Comparison of ENCODE assay signal across 36 mouse cellular contexts in the genomic region with DNA sequence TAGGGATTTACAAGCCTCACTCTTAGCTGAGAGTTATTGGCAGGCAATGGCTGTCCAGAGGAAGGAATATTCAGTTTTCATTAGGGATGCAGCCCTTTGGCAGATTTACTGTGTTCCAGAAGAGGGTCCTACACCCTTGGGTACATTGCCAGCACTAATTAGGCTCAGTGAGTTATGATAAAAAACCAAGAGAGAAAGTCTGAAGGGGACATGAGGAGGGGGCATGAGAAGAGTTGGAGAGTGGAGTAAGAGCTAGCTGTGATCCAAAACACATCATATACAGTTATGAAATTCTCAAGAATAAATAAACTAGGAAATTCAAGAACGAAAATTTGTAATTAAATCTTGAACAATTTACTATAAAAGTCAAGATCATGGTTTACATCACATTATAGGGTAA.
"Had no signal": no experiment of that assay in that cellular context is flagged by ENCODE, and none has a peak within 500 bp of the region (broad histone marks: within the 10 kb centered on the region; RNA-seq: fewer than 3 reads in every experiment).

No protein-coding gene starts in this region.

- H3K9me3 ChIP-seq: heart, embryonic 10.5 days; heart, embryonic 12.5 days; heart, embryonic 13.5 days; heart, embryonic 15.5 days; hindbrain, embryonic 10.5 days; hindbrain, embryonic 12.5 days; hindbrain, embryonic 13.5 days; hindbrain, embryonic 15.5 days; intestine, embryonic 15.5 days; kidney, embryonic 15.5 days had no signal

- ATAC-seq: hindbrain, embryonic 16.5 days; hindbrain, postnatal 0 days; inflammation-experienced regulatory T-cells, adult 6 months; intestine, embryonic 15.5 days; intestine, embryonic 16.5 days; intestine, postnatal 0 days had no signal

- H3K4me1 ChIP-seq: heart, embryonic 10.5 days; hindbrain, embryonic 10.5 days; hindbrain, embryonic 12.5 days; intestine, embryonic 15.5 days had no signal

- H3K4me3 ChIP-seq: heart, adult 2 months; heart, embryonic 10.5 days; heart, embryonic 12.5 days; heart, embryonic 13.5 days; heart, embryonic 15.5 days; hindbrain, embryonic 10.5 days; hindbrain, embryonic 12.5 days; hindbrain, embryonic 13.5 days; hindbrain, embryonic 15.5 days; intestine, embryonic 15.5 days; kidney, embryonic 15.5 days; layer of hippocampus, adult 2 months had no signal

- DNase-seq: heart, adult 18-20 months; heart, adult 2 months; heart, postnatal 10 days; heart, postnatal 14 days; heart, postnatal 36 days; heart, postnatal 4 days; kidney, adult 11 months; kidney, adult 18-20 months; kidney, adult 2 months; kidney, adult 8-10 months; kidney, adult 9 months; kidney, postnatal 10 days; kidney, postnatal 14 days; kidney, postnatal 25 days; kidney, postnatal 36 days; kidney, postnatal 4 days; layer of hippocampus, adult 9-11 months had no signal

- H3K4me2 ChIP-seq: heart, embryonic 11.5 days; heart, embryonic 12.5 days; heart, embryonic 13.5 days; heart, embryonic 15.5 days; hindbrain, embryonic 12.5 days; hindbrain, embryonic 13.5 days; hindbrain, embryonic 14.5 days; hindbrain, embryonic 15.5 days; intestine, embryonic 15.5 days; kidney, embryonic 15.5 days had no signal

- H3K27ac ChIP-seq: heart, adult 2 months; heart, embryonic 10.5 days; heart, embryonic 13.5 days; heart, embryonic 15.5 days; hindbrain, embryonic 10.5 days; hindbrain, embryonic 12.5 days; hindbrain, embryonic 13.5 days; hindbrain, embryonic 14.5 days; hindbrain, embryonic 15.5 days; hindbrain, postnatal 0 days; intestine, embryonic 15.5 days; kidney, embryonic 15.5 days; kidney, postnatal 0 days; layer of hippocampus, adult 2 months had no signal

- H3K36me3 ChIP-seq: heart, embryonic 10.5 days; heart, embryonic 12.5 days; heart, embryonic 13.5 days; heart, embryonic 15.5 days; hindbrain, embryonic 10.5 days; hindbrain, embryonic 12.5 days; hindbrain, embryonic 13.5 days; hindbrain, embryonic 15.5 days; intestine, embryonic 15.5 days; kidney, embryonic 15.5 days had no signal

- H3K27me3 ChIP-seq: heart, embryonic 12.5 days; heart, embryonic 13.5 days; heart, embryonic 15.5 days; hindbrain, embryonic 12.5 days; hindbrain, embryonic 13.5 days; hindbrain, embryonic 15.5 days; intestine, embryonic 15.5 days; kidney, embryonic 15.5 days had no signal

- H3K9ac ChIP-seq: heart, embryonic 12.5 days; heart, embryonic 13.5 days; heart, embryonic 15.5 days; hindbrain, embryonic 12.5 days; hindbrain, embryonic 13.5 days; hindbrain, embryonic 14.5 days; hindbrain, embryonic 15.5 days; intestine, embryonic 15.5 days; kidney, embryonic 15.5 days had no signal
